In genomic region chr2:65931841-65932311, GRCm38 (mm10) we compare ENCODE assay signal across 8 mouse cellular contexts.
A peak's percentile ranks its signal among the peaks of the same experiment; 100 is the strongest.
DNase-seq lines count a peak whose midpoint lies in the region; ATAC-seq and TF ChIP-seq lines count a peak whose summit lies in the region.

No protein-coding gene starts in this region.

- peak overlapping the region; percentile 68 for H3K4me2 ChIP-seq in forebrain, embryonic 14.5 days (ENCODE audit: low read length)
- H3K4me2 ChIP-seq in hindbrain, embryonic 16.5 days (ENCODE audit: low read length) = peak overlapping the region; percentile 72

- DNase-seq in cerebellum, adult 11 months = peak; percentile 26
- peak; percentile 92 for DNase-seq in forebrain, embryonic 14.5 days (ENCODE audit: low spot score)
- DNase-seq in left cerebral cortex, adult 2 months (ENCODE audit: extremely low spot score in 1 of 2, low spot score in 2 of 2) = peak; percentile 65 to 71
- DNase-seq in urinary bladder, adult 2 months (ENCODE audit: low spot score) = no peak

- H3K36me3 ChIP-seq in ES-Bruce4 (ENCODE audit: control insufficient read depth, insufficient read depth, low read length, poor library complexity, severe bottlenecking) = no peaks in the 10 kb centered on the region
- no peaks in the 10 kb centered on the region for H3K36me3 ChIP-seq in forebrain, embryonic 14.5 days (ENCODE audit: control insufficient read depth, insufficient read depth, low read length)
- no peaks in the 10 kb centered on the region for H3K36me3 ChIP-seq in hindbrain, embryonic 16.5 days (ENCODE audit: control insufficient read depth, insufficient read depth, low read length)
- H3K36me3 ChIP-seq in small intestine, adult 2 months (ENCODE audit: control insufficient read depth, insufficient read depth, low read length) = no peaks in the 10 kb centered on the region

- WGBS in forebrain, embryonic 14.5 days = 2% methylated on average over 11 of the region's 11 CpGs
- WGBS in hindbrain, embryonic 16.5 days = under 1% methylated on average over 11 of the region's 11 CpGs
- 1% methylated on average over 11 of the region's 11 CpGs for WGBS in small intestine, adult 2 months

- no peak overlapping the region for H3K27ac ChIP-seq in ES-Bruce4 (ENCODE audit: insufficient read depth, low read length)
- peak overlapping the region; percentile 89 for H3K27ac ChIP-seq in forebrain, embryonic 14.5 days (ENCODE audit: low read depth, low read length)
- H3K27ac ChIP-seq in hindbrain, embryonic 16.5 days (ENCODE audit: low read depth, low read length) = peak overlapping the region; percentile 89
- peak overlapping the region; percentile 82 for H3K27ac ChIP-seq in left cerebral cortex, adult 2 months
- H3K27ac ChIP-seq in small intestine, adult 2 months (ENCODE audit: insufficient read depth, low read depth, low read length) = no peak overlapping the region

- intact Hi-C loops in left cerebral cortex, adult 2 months (cut with DNase I) = loop anchor here (1.0 to 10.0 kb wide), 4 partner anchors 35 to 243 kb away; partner anchors contain the start of gene Csrnp3

- H3K9me3 ChIP-seq in ES-Bruce4 (replicated peaks; ENCODE audit: control insufficient read depth, insufficient read depth, low read length, poor library complexity, severe bottlenecking) = no peaks in the 10 kb centered on the region
- H3K9me3 ChIP-seq in forebrain, embryonic 14.5 days (replicated peaks; ENCODE audit: control insufficient read depth, low read length) = no peaks in the 10 kb centered on the region
- H3K9me3 ChIP-seq in hindbrain, embryonic 16.5 days (ENCODE audit: control insufficient read depth, low read length) = no peaks in the 10 kb centered on the region

- H3K4me3 ChIP-seq in ES-Bruce4 (ENCODE audit: low read depth, low read length) = peak overlapping the region; percentile 75
- peak overlapping the region; percentile 41 for H3K4me3 ChIP-seq in forebrain, embryonic 14.5 days (ENCODE audit: low read depth, low read length)
- peak overlapping the region; percentile 51 for H3K4me3 ChIP-seq in hindbrain, embryonic 16.5 days (ENCODE audit: low read length)
- peak overlapping the region; percentile 57 for H3K4me3 ChIP-seq in left cerebral cortex, adult 2 months
- 0 out of 2 replicates have a peak overlapping the region, but pooled peaks have one; percentile 13 for H3K4me3 ChIP-seq in small intestine, adult 2 months (ENCODE audit: low read depth, low read length)

- no peaks in the 10 kb centered on the region for H3K4me1 ChIP-seq in ES-Bruce4 (ENCODE audit: control insufficient read depth, insufficient read depth, low read length)
- H3K4me1 ChIP-seq in forebrain, embryonic 14.5 days (ENCODE audit: control insufficient read depth, insufficient read depth, low read length) = peaks cover 6% of the 10 kb centered on the region
- H3K4me1 ChIP-seq in hindbrain, embryonic 16.5 days (ENCODE audit: control insufficient read depth, insufficient read depth, low read depth, low read length) = peaks cover 8% of the 10 kb centered on the region; the same call in 1 of the 2 replicates
- H3K4me1 ChIP-seq in small intestine, adult 2 months (ENCODE audit: control insufficient read depth, insufficient read depth, insufficient read length, low read length) = no peaks in the 10 kb centered on the region

- TF ChIP-seq POLR2A in ES-Bruce4 (IDR thresholded peaks at IDR 0.05; ENCODE audit: insufficient read depth, low read length) = no peak
- TF ChIP-seq POLR2A in small intestine, adult 2 months (IDR thresholded peaks at IDR 0.05; ENCODE audit: low read depth, low read length) = no peak

- TF ChIP-seq CTCF in ES-Bruce4 (IDR thresholded peaks at IDR 0.05; ENCODE audit: low read depth, low read length) = no peak
- no peak for TF ChIP-seq CTCF in left cerebral cortex, adult 2 months (IDR thresholded peaks at IDR 0.05)
- no peak for TF ChIP-seq CTCF in small intestine, adult 2 months (IDR thresholded peaks at IDR 0.05; ENCODE audit: extremely low read depth, insufficient read length, insufficient replicate concordance, low read depth, low read length)

- TF ChIP-seq EP300 in ES-Bruce4 (IDR thresholded peaks at IDR 0.05; ENCODE audit: insufficient read depth, low read depth, low read length) = no peak

- H3K27me3 ChIP-seq in ES-Bruce4 (ENCODE audit: control insufficient read depth, insufficient read depth, low read length, poor library complexity, severe bottlenecking) = no peaks in the 10 kb centered on the region
- H3K27me3 ChIP-seq in forebrain, embryonic 14.5 days (replicated peaks; ENCODE audit: control insufficient read depth, insufficient read depth, low read length) = no peaks in the 10 kb centered on the region
- no peaks in the 10 kb centered on the region for H3K27me3 ChIP-seq in hindbrain, embryonic 16.5 days (replicated peaks; ENCODE audit: control insufficient read depth, insufficient read depth, low read length)
- no peaks in the 10 kb centered on the region for H3K27me3 ChIP-seq in small intestine, adult 2 months (ENCODE audit: control insufficient read depth, insufficient read depth, low read length)

- peak; percentile 89 for ATAC-seq in forebrain, embryonic 14.5 days
- ATAC-seq in hindbrain, embryonic 16.5 days = peak; percentile 94
- ATAC-seq in megakaryocyte progenitor cell, adult 5-6 weeks (replicated peaks; ENCODE audit: poor library complexity) = peak; percentile 52

- H3K9ac ChIP-seq in ES-Bruce4 (ENCODE audit: low read depth, poor library complexity, severe bottlenecking) = 0 out of 2 replicates have a peak overlapping the region, but pooled peaks have one; percentile 0
- H3K9ac ChIP-seq in forebrain, embryonic 14.5 days (ENCODE audit: low read length) = peak overlapping the region; percentile 73
- H3K9ac ChIP-seq in hindbrain, embryonic 16.5 days (ENCODE audit: low read depth, low read length) = peak overlapping the region; percentile 76

Comparison
In these comparisons a context has a peak if more than half of its experiments do, and no peak if none do; other contexts are left out.
1. H3K27ac ChIP-seq: peak in forebrain, embryonic 14.5 days (single experiment), hindbrain, embryonic 16.5 days (single experiment) and left cerebral cortex, adult 2 months (single experiment); none in ES-Bruce4 (single experiment) and small intestine, adult 2 months (single experiment).
2. H3K4me3 ChIP-seq: peak in every context shown above with its lines; median percentile 75 in ES-Bruce4; 57 in left cerebral cortex, adult 2 months; 51 in hindbrain, embryonic 16.5 days; 41 in forebrain, embryonic 14.5 days; 13 in small intestine, adult 2 months.
3. H3K9ac ChIP-seq: peak in every context shown above with its lines; median percentile 76 in hindbrain, embryonic 16.5 days; 73 in forebrain, embryonic 14.5 days; 0 in ES-Bruce4.
4. Peak in every context shown above with its lines, with median percentiles within 50 percentile points of each other: ATAC-seq.